21 mouse cellular contexts compared by ENCODE assay signal in the genomic region with DNA sequence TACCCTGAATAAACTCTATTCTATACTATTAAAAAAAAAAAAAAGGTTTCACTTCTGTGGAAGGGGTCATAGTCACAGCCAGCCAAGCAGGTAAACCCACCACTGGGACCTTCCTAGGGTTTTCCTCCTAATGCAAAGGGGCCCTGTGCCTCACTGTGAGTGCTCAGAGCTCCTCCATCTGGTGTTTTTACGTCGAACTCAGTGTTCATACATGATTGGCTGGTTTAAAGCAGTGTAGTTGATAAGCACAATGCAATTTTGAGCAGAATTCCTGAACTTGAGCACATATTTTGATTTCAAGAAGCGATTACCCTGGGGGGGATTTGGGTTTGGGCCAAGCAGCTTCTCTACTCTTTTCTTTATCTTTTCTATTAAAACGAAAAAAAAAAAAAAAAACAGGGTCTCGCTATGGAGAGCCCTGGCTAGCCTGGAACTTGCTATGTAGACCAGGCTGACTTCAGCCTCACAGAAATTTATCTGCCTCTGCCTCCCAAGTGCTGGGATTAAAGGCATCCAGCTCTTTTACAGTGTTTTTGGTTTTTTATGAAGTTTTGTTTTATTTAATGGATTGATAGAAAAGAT. TPM values are rescaled to one million over a fixed set of nuclear protein-coding genes. Genes with fewer than 3 reads are reported as not detected.
DNase-seq lines count a peak whose midpoint lies in the region; TF ChIP-seq lines count a peak whose summit lies in the region.
"Had no signal": no experiment of that assay in that cellular context is flagged by ENCODE, and none has a peak within 500 bp of the region (broad histone marks: within the 10 kb centered on the region; RNA-seq: fewer than 3 reads in every experiment).

No protein-coding gene starts in this region.

- no peak; a peak in 1 of 6 replicates for TF ChIP-seq CTCF in MEL (IDR thresholded peaks at IDR 0.05 in 2 of 3, conservative IDR thresholded peaks at IDR 0.05 in 1 of 3; ENCODE audit: control insufficient read depth in 1 of 3, insufficient read depth in 1 of 3, low read depth in 2 of 3, low read length in 3 of 3, poor library complexity in 1 of 3, severe bottlenecking in 1 of 3)

- no peak for TF ChIP-seq RAD21 in MEL (IDR thresholded peaks at IDR 0.05; ENCODE audit: low read depth, low read length)

- H3K36me3 ChIP-seq in MEL (ENCODE audit: control insufficient read depth in 1 of 2, insufficient read depth in 2 of 2, low read length in 2 of 2), result peaks cover 0 to 2% of the 10 kb centered on the region in 2 experiments; a peak in 1 of 4 replicates
- no peaks in the 10 kb centered on the region for H3K36me3 ChIP-seq in limb, embryonic 10.5 days
- H3K36me3 ChIP-seq: G1E had no signal

- DNase-seq in MEL (ENCODE audit: low read depth, low spot score), result peak; percentile 81
- DNase-seq in limb, embryonic 10.5 days (ENCODE audit: low spot score), result no peak
- no peak for DNase-seq in kidney, adult 9 months
- DNase-seq in kidney, adult 8-10 months, result no peak
- DNase-seq: adrenal gland, adult 2 months; adrenal gland, adult 8-10 months; adrenal gland, postnatal 10 days; adrenal gland, postnatal 14 days; adrenal gland, postnatal 25 days; adrenal gland, postnatal 36 days; B cell, adult 2 months; cerebellum, adult 11 months; cerebellum, adult 11-12 months; cerebellum, adult 18-20 months; cerebellum, adult 2 months had no signal

- H3K9ac ChIP-seq in MEL (ENCODE audit: control insufficient read depth, low read depth, low read length, poor library complexity, severe bottlenecking), result peak overlapping the region; percentile 27; the same call in 1 of the 2 replicates

- H3K79me2 ChIP-seq in MEL (ENCODE audit: control insufficient read depth, insufficient read depth, low read length, poor library complexity), result no peaks in the 10 kb centered on the region

- H3K9me3 ChIP-seq in MEL (replicated peaks; ENCODE audit: insufficient read depth, low read length), result no peaks in the 10 kb centered on the region
- H3K9me3 ChIP-seq in limb, embryonic 10.5 days (replicated peaks), result no peaks in the 10 kb centered on the region
- H3K9me3 ChIP-seq: G1E had no signal

- 47% methylated on average over 5 of the region's 5 CpGs for WGBS in limb, embryonic 10.5 days

- no peak for TF ChIP-seq EP300 in MEL (IDR thresholded peaks at IDR 0.05; ENCODE audit: low read depth in 1 of 2, low read length in 2 of 2)

- no peak overlapping the region for H3K27ac ChIP-seq in MEL (ENCODE audit: control insufficient read depth, low read depth, low read length)
- peak overlapping the region; percentile 80; the same call in 1 of the 2 replicates for H3K27ac ChIP-seq in limb, embryonic 10.5 days

- peak in 1 of 2 experiments; percentile 48; a peak in 2 of 4 replicates for TF ChIP-seq POLR2A in MEL (IDR thresholded peaks at IDR 0.05; ENCODE audit: control insufficient read depth in 1 of 2, insufficient read depth in 1 of 2, low read depth in 1 of 2, low read length in 2 of 2, poor library complexity in 1 of 2)

- peaks cover 8 to 19% of the 10 kb centered on the region in 2 experiments for H3K4me1 ChIP-seq in MEL (ENCODE audit: control insufficient read depth in 1 of 2, insufficient read depth in 2 of 2, low read length in 2 of 2)
- H3K4me1 ChIP-seq in limb, embryonic 10.5 days, result peaks cover 12% of the 10 kb centered on the region

- H3K4me3 ChIP-seq in MEL (ENCODE audit: control insufficient read depth in 1 of 2, insufficient read depth in 1 of 2, low read depth in 2 of 2, low read length in 2 of 2), result peak overlapping the region; percentile 2 to 47; a peak in 3 of 4 replicates
- no peak overlapping the region for H3K4me3 ChIP-seq in limb, embryonic 10.5 days

- H3K27me3 ChIP-seq in MEL (ENCODE audit: control insufficient read depth in 1 of 2, insufficient read depth in 2 of 2, low read length in 2 of 2), result no peaks in the 10 kb centered on the region
- H3K27me3 ChIP-seq in limb, embryonic 10.5 days (ENCODE audit: low read depth, poor library complexity, severe bottlenecking), result peaks cover 32% of the 10 kb centered on the region; the same call in 1 of the 2 replicates

TF ChIP-seq in MEL, 35 proteins besides CTCF, POLR2A, EP300 and RAD21:
- TF ChIP-seq GATA1 (IDR thresholded peaks at IDR 0.05; ENCODE audit: low read depth, low read length) (peak; percentile 82), MEF2A (IDR thresholded peaks at IDR 0.05; ENCODE audit: extremely low read depth, insufficient replicate concordance, low read depth, low read length, poor library complexity, severe bottlenecking) (no peak), ZC3H11A (IDR thresholded peaks at IDR 0.05; ENCODE audit: low read depth, low read length) (no peak), MAFK (IDR thresholded peaks at IDR 0.05; ENCODE audit: borderline replicate concordance, low read depth, low read length) (no peak), RCOR1 (IDR thresholded peaks at IDR 0.05; ENCODE audit: low read depth, low read length) (0 out of 2 replicates have a peak, but pooled peaks have one; percentile 29), CHD1 (IDR thresholded peaks at IDR 0.05; ENCODE audit: low read depth, low read length) (no peak), SIN3A (IDR thresholded peaks at IDR 0.05; ENCODE audit: low read length) (peak; percentile 67), KAT2A (conservative IDR thresholded peaks at IDR 0.05; ENCODE audit: low read depth, low read length) (no peak), ZMIZ1 (IDR thresholded peaks at IDR 0.05; ENCODE audit: low read depth, low read length) (no peak), MXI1 (IDR thresholded peaks at IDR 0.05; ENCODE audit: low read depth, low read length) (no peak), MAZ (IDR thresholded peaks at IDR 0.05; ENCODE audit: low read depth, low read length) (peak; percentile 57; the same call in 1 of the 2 replicates), BHLHE40 (IDR thresholded peaks at IDR 0.05; ENCODE audit: borderline replicate concordance, low read depth, low read length) (no peak), TBP (IDR thresholded peaks at IDR 0.05; ENCODE audit: low read depth, low read length) (peak; percentile 58), ZKSCAN1 (IDR thresholded peaks at IDR 0.05; ENCODE audit: low read depth, low read length) (no peak), TCF12 (IDR thresholded peaks at IDR 0.05; ENCODE audit: low read depth, low read length) (0 out of 2 replicates have a peak, but pooled peaks have one; percentile 21), MYC (IDR thresholded peaks at IDR 0.05; ENCODE audit: low read depth, low read length) (no peak), POLR2AphosphoS5 (IDR thresholded peaks at IDR 0.05; ENCODE audit: borderline replicate concordance, low read depth, low read length) (no peak), TAL1 (IDR thresholded peaks at IDR 0.05; ENCODE audit: low read length) (no peak), NELFE (IDR thresholded peaks at IDR 0.05; ENCODE audit: low read depth, low read length) (peak; percentile 45), ZNF384 (IDR thresholded peaks at IDR 0.05; ENCODE audit: low read depth, low read length) (peak; percentile 95), UBTF (IDR thresholded peaks at IDR 0.05; ENCODE audit: borderline replicate concordance, insufficient read depth, low read depth, low read length) (no peak), NRF1 (IDR thresholded peaks at IDR 0.05; ENCODE audit: insufficient read depth, low read depth, low read length, poor library complexity, severe bottlenecking) (no peak), JUND (IDR thresholded peaks at IDR 0.05; ENCODE audit: low read depth, low read length) (no peak), E2F4 (IDR thresholded peaks at IDR 0.05; ENCODE audit: borderline replicate concordance, low read depth, low read length) (no peak), MYB (IDR thresholded peaks at IDR 0.05; ENCODE audit: low read depth, low read length) (no peak), MAX (IDR thresholded peaks at IDR 0.05; ENCODE audit: low read length) (no peak), CHD2 (IDR thresholded peaks at IDR 0.05; ENCODE audit: low read length) (no peak), GABPA (IDR thresholded peaks at IDR 0.05; ENCODE audit: low read depth, low read length) (no peak), POLR2AphosphoS2 (IDR thresholded peaks at IDR 0.05; ENCODE audit: low read length) (no peak), ETS1 (IDR thresholded peaks at IDR 0.05; ENCODE audit: low read depth, low read length) (peak; percentile 68), USF1 (IDR thresholded peaks at IDR 0.05; ENCODE audit: low read depth, low read length) (no peak), USF2 (IDR thresholded peaks at IDR 0.05; ENCODE audit: borderline replicate concordance in 1 of 2, insufficient read depth in 1 of 2, low read depth in 1 of 2, low read length in 2 of 2) (no peak), SMC3 (IDR thresholded peaks at IDR 0.05; ENCODE audit: low read depth, low read length) (no peak), ELF1 (IDR thresholded peaks at IDR 0.05; ENCODE audit: low read depth, low read length) (no peak), HCFC1 (IDR thresholded peaks at IDR 0.05; ENCODE audit: low read depth, low read length) (peak; percentile 48; the same call in 1 of the 2 replicates)

RNA-seq across cellular contexts. Expression of a gene that starts 8.4 kb away (rescaled TPM):
- total RNA-seq in MEL (2012; rRNA removed), result 5.2 and 5.8 TPM in 2 replicates
- polyA plus RNA-seq in MEL (2012; ENCODE audit: insufficient read depth in 1 of 2, insufficient read length in 2 of 2, low read depth in 1 of 2, low replicate concordance in 2 of 2, missing spikeins in 1 of 2), result 10 to 100 TPM in 1 of 2 experiments, not detected in 1; 19.8 TPM
- polyA plus RNA-seq in limb, embryonic 10.5 days (2016; fragmentation: Nextera tagmentation; extraction: Ambion mirVana), result 0.25 and 0.53 TPM in 2 replicates
- polyA plus RNA-seq: C2C12; CD4-positive, CD25-positive, alpha-beta regulatory T cell, adult 4 months had no signal

RNA-seq across cellular contexts. Expression of a gene that starts 21.0 kb away (rescaled TPM):
- 9.5 and 10.0 TPM in 2 replicates for total RNA-seq in MEL (2012; rRNA removed)
- polyA plus RNA-seq in MEL (2012; ENCODE audit: insufficient read depth in 1 of 2, insufficient read length in 2 of 2, low read depth in 1 of 2, low replicate concordance in 2 of 2, missing spikeins in 1 of 2), result 10 to 100 TPM in 1 of 2 experiments, not detected in 1; 11.9 TPM
- polyA plus RNA-seq in limb, embryonic 10.5 days (2016; fragmentation: Nextera tagmentation; extraction: Ambion mirVana), result 317 and 593 TPM in 2 replicates
- total RNA-seq: CH12.LX, G1E had no signal

RNA-seq across cellular contexts. Expression of a gene that starts 21.1 kb away (rescaled TPM):
- 152 and 160 TPM in 2 replicates for total RNA-seq in MEL (2012; rRNA removed)
- 100 to 1,000 TPM in 1 of 2 experiments, not detected in 1; 253 TPM for polyA plus RNA-seq in MEL (2012; ENCODE audit: insufficient read depth in 1 of 2, insufficient read length in 2 of 2, low read depth in 1 of 2, low replicate concordance in 2 of 2, missing spikeins in 1 of 2)
- 2.6 and 3.1 TPM in 2 replicates for polyA plus RNA-seq in limb, embryonic 10.5 days (2016; fragmentation: Nextera tagmentation; extraction: Ambion mirVana)
- total RNA-seq: CH12.LX had no signal
- polyA plus RNA-seq: activated CD4-positive, CD25-positive, alpha-beta regulatory T cell, adult 4 months; cerebellum, adult 2 months; Patski had no signal

Comparison
In these comparisons a context has a peak if more than half of its experiments do, and no peak if none do; other contexts are left out.
1. RNA of a gene that starts 8.4 kb away (polyA plus RNA-seq): 19.8 TPM in MEL; 0.25 to 0.53 TPM in limb, embryonic 10.5 days; every median in the first group is over 10 times any median in the second.
2. RNA of a gene that starts 21.0 kb away (polyA plus RNA-seq): 317 to 593 TPM in limb, embryonic 10.5 days; 11.9 TPM in MEL; every median in the first group is over 10 times any median in the second.